Comparison of ENCODE assay signal across 8 mouse cellular contexts in genomic region chr2:39006149-39006730, GRCm38 (mm10). TPM values are rescaled to one million over a fixed set of nuclear protein-coding genes. Genes with fewer than 3 reads are reported as not detected.
DNase-seq lines count a peak whose midpoint lies in the region; ATAC-seq and TF ChIP-seq lines count a peak whose summit lies in the region.

No protein-coding gene starts in this region.

- H3K27me3 ChIP-seq in heart, embryonic 10.5 days (ENCODE audit: insufficient read depth, poor library complexity, severe bottlenecking): no peaks in the 10 kb centered on the region
- no peaks in the 10 kb centered on the region for H3K27me3 ChIP-seq in ES-Bruce4 (ENCODE audit: control insufficient read depth, insufficient read depth, low read length, poor library complexity, severe bottlenecking)
- H3K27me3 ChIP-seq in forebrain, embryonic 14.5 days (replicated peaks; ENCODE audit: control insufficient read depth, insufficient read depth, low read length): no peaks in the 10 kb centered on the region
- H3K27me3 ChIP-seq in liver, embryonic 15.5 days: no peaks in the 10 kb centered on the region

- peak overlapping the region; percentile 94 for H3K4me2 ChIP-seq in forebrain, embryonic 14.5 days (ENCODE audit: low read length)
- H3K4me2 ChIP-seq in liver, embryonic 15.5 days: peak overlapping the region; percentile 94

- no peak for TF ChIP-seq EP300 in ES-Bruce4 (IDR thresholded peaks at IDR 0.05; ENCODE audit: insufficient read depth, low read depth, low read length)

- no peak for ATAC-seq in forebrain, embryonic 14.5 days
- ATAC-seq in liver, embryonic 15.5 days (ENCODE audit: insufficient read depth): no peak
- no peak for ATAC-seq in megakaryocyte-erythroid progenitor cell, adult 5-6 weeks (replicated peaks; ENCODE audit: low FRiP score, low TSS enrichment, poor library complexity, severe bottlenecking)

- no peak for DNase-seq in heart, embryonic 10.5 days (ENCODE audit: low spot score)
- no peak for DNase-seq in heart, postnatal 25 days (ENCODE audit: low spot score)
- no peak for DNase-seq in forebrain, embryonic 14.5 days (ENCODE audit: low spot score)
- no peak for DNase-seq in B cell, adult 2 months
- DNase-seq in retina, embryonic 14.5 days (ENCODE audit: low spot score): no peak

- no peak for TF ChIP-seq POLR2A in ES-Bruce4 (IDR thresholded peaks at IDR 0.05; ENCODE audit: insufficient read depth, low read length)

- WGBS in heart, embryonic 10.5 days: 87% methylated on average over 14 of the region's 14 CpGs
- 92% methylated on average over 14 of the region's 14 CpGs for WGBS in forebrain, embryonic 14.5 days
- WGBS in liver, embryonic 15.5 days (ENCODE audit: insufficient replicate concordance): 76% methylated on average over 14 of the region's 14 CpGs

- H3K9me3 ChIP-seq in heart, embryonic 10.5 days: no peaks in the 10 kb centered on the region
- H3K9me3 ChIP-seq in ES-Bruce4 (replicated peaks; ENCODE audit: control insufficient read depth, insufficient read depth, low read length, poor library complexity, severe bottlenecking): no peaks in the 10 kb centered on the region
- H3K9me3 ChIP-seq in forebrain, embryonic 14.5 days (replicated peaks; ENCODE audit: control insufficient read depth, low read length): no peaks in the 10 kb centered on the region
- no peaks in the 10 kb centered on the region for H3K9me3 ChIP-seq in liver, embryonic 15.5 days (replicated peaks)

- peak overlapping the region; percentile 71 for H3K9ac ChIP-seq in ES-Bruce4 (ENCODE audit: low read depth, poor library complexity, severe bottlenecking)
- H3K9ac ChIP-seq in forebrain, embryonic 14.5 days (ENCODE audit: low read length): 0 out of 2 replicates have a peak overlapping the region, but pooled peaks have one; percentile 25
- H3K9ac ChIP-seq in liver, embryonic 15.5 days: no peak overlapping the region

- H3K4me1 ChIP-seq in heart, embryonic 10.5 days: peaks cover 47% of the 10 kb centered on the region
- no peaks in the 10 kb centered on the region for H3K4me1 ChIP-seq in ES-Bruce4 (ENCODE audit: control insufficient read depth, insufficient read depth, low read length)
- peaks cover 33% of the 10 kb centered on the region for H3K4me1 ChIP-seq in forebrain, embryonic 14.5 days (ENCODE audit: control insufficient read depth, insufficient read depth, low read length)
- peaks cover 79% of the 10 kb centered on the region for H3K4me1 ChIP-seq in liver, embryonic 15.5 days (replicated peaks)

- intact Hi-C loops in heart, postnatal 25 days (cut with DNase I): loop anchor here (10.0 kb wide), 1 partner anchor 361 kb away; the partner anchor contains the start of gene Psmb7

- peaks cover 28% of the 10 kb centered on the region for H3K36me3 ChIP-seq in heart, embryonic 10.5 days
- H3K36me3 ChIP-seq in ES-Bruce4 (ENCODE audit: control insufficient read depth, insufficient read depth, low read length, poor library complexity, severe bottlenecking): peaks cover 34% of the 10 kb centered on the region
- H3K36me3 ChIP-seq in forebrain, embryonic 14.5 days (ENCODE audit: control insufficient read depth, insufficient read depth, low read length): peaks cover 26% of the 10 kb centered on the region
- peaks cover 36% of the 10 kb centered on the region for H3K36me3 ChIP-seq in liver, embryonic 15.5 days (replicated peaks)

- no peak for TF ChIP-seq CTCF in ES-Bruce4 (IDR thresholded peaks at IDR 0.05; ENCODE audit: low read depth, low read length)

- no peak overlapping the region for H3K27ac ChIP-seq in heart, embryonic 10.5 days
- H3K27ac ChIP-seq in ES-Bruce4 (ENCODE audit: insufficient read depth, low read length): no peak overlapping the region
- no peak overlapping the region for H3K27ac ChIP-seq in forebrain, embryonic 14.5 days (ENCODE audit: low read depth, low read length)
- H3K27ac ChIP-seq in liver, embryonic 15.5 days (replicated peaks): peak overlapping the region; percentile 12

- peak overlapping the region; percentile 81 for H3K4me3 ChIP-seq in heart, embryonic 10.5 days
- peak overlapping the region; percentile 67 for H3K4me3 ChIP-seq in ES-Bruce4 (ENCODE audit: low read depth, low read length)
- H3K4me3 ChIP-seq in forebrain, embryonic 14.5 days (ENCODE audit: low read depth, low read length): peak overlapping the region; percentile 71; the same call in 1 of the 2 replicates
- peak overlapping the region; percentile 89 for H3K4me3 ChIP-seq in liver, embryonic 15.5 days (replicated peaks)

RNA-seq across cellular contexts. Expression of gene Rpl35, which starts 0.8 kb away (rescaled TPM):
- 724 and 889 TPM in 2 replicates for polyA plus RNA-seq in heart, embryonic 10.5 days (2016; fragmentation: Nextera tagmentation; extraction: Ambion mirVana)
- total RNA-seq in heart, postnatal 25 days (2021): 100 to 1,000 TPM; 298 to 299 TPM
- polyA plus RNA-seq in ES-Bruce4 (2011; ENCODE audit: insufficient read depth, insufficient read length, low read depth, missing spikeins): 289 and 317 TPM in 2 replicates
- 779 and 875 TPM in 2 replicates for polyA plus RNA-seq in forebrain, embryonic 14.5 days (2014; fragmentation: Nextera tagmentation; extraction: Ambion mirVana)
- polyA plus RNA-seq in liver, embryonic 15.5 days (2015; fragmentation: Nextera tagmentation; extraction: Ambion mirVana): 387 and 487 TPM in 2 replicates
- 1,595 and 1,825 TPM in 2 replicates for total RNA-seq in megakaryocyte-erythroid progenitor cell, adult 5-6 weeks (2014; fragmentation: Nextera tagmentation)
- 1,385 and 1,766 TPM in 2 replicates for total RNA-seq in megakaryocyte-erythroid progenitor cell, adult 5-6 weeks (2017)

RNA-seq across cellular contexts. Expression of gene Arpc5l, which starts 1.1 kb away (rescaled TPM):
- polyA plus RNA-seq in heart, embryonic 10.5 days (2016; fragmentation: Nextera tagmentation; extraction: Ambion mirVana): 93.9 and 118 TPM in 2 replicates
- 10 to 100 TPM; 81.8 to 87.5 TPM for total RNA-seq in heart, postnatal 25 days (2021)
- 49.7 and 55.2 TPM in 2 replicates for polyA plus RNA-seq in ES-Bruce4 (2011; ENCODE audit: insufficient read depth, insufficient read length, low read depth, missing spikeins)
- 142 and 144 TPM in 2 replicates for polyA plus RNA-seq in forebrain, embryonic 14.5 days (2014; fragmentation: Nextera tagmentation; extraction: Ambion mirVana)
- polyA plus RNA-seq in liver, embryonic 15.5 days (2015; fragmentation: Nextera tagmentation; extraction: Ambion mirVana): 48.9 and 52.9 TPM in 2 replicates
- 56.6 and 77.5 TPM in 2 replicates for total RNA-seq in megakaryocyte-erythroid progenitor cell, adult 5-6 weeks (2014; fragmentation: Nextera tagmentation)
- 39.5 and 52.9 TPM in 2 replicates for total RNA-seq in megakaryocyte-erythroid progenitor cell, adult 5-6 weeks (2017)

RNA-seq across cellular contexts. Expression of gene Wdr38, which starts 9.0 kb away (rescaled TPM):
- 0.89 and 1.4 TPM in 2 replicates for polyA plus RNA-seq in heart, embryonic 10.5 days (2016; fragmentation: Nextera tagmentation; extraction: Ambion mirVana)
- under 1 TPM; 0.08 TPM for total RNA-seq in heart, postnatal 25 days (2021)
- polyA plus RNA-seq in ES-Bruce4 (2011; ENCODE audit: insufficient read depth, insufficient read length, low read depth, missing spikeins): 0.67 and 1.1 TPM in 2 replicates
- polyA plus RNA-seq in forebrain, embryonic 14.5 days (2014; fragmentation: Nextera tagmentation; extraction: Ambion mirVana): 1.4 and 1.8 TPM in 2 replicates
- polyA plus RNA-seq in liver, embryonic 15.5 days (2015; fragmentation: Nextera tagmentation; extraction: Ambion mirVana): 0.76 and 0.81 TPM in 2 replicates
- 0.89 and 1.4 TPM in 2 replicates for total RNA-seq in megakaryocyte-erythroid progenitor cell, adult 5-6 weeks (2014; fragmentation: Nextera tagmentation)
- 0.27 TPM in 1 of 2 replicates, not detected in the other for total RNA-seq in megakaryocyte-erythroid progenitor cell, adult 5-6 weeks (2017)

RNA-seq across cellular contexts. Expression of gene Golga1, which starts 59.1 kb away (rescaled TPM):
- 18.1 and 18.5 TPM in 2 replicates for polyA plus RNA-seq in heart, embryonic 10.5 days (2016; fragmentation: Nextera tagmentation; extraction: Ambion mirVana)
- total RNA-seq in heart, postnatal 25 days (2021): 10 to 100 TPM; 14.7 to 15.0 TPM
- polyA plus RNA-seq in ES-Bruce4 (2011; ENCODE audit: insufficient read depth, insufficient read length, low read depth, missing spikeins): 16.9 and 21.3 TPM in 2 replicates
- 36.4 and 41.0 TPM in 2 replicates for polyA plus RNA-seq in forebrain, embryonic 14.5 days (2014; fragmentation: Nextera tagmentation; extraction: Ambion mirVana)
- polyA plus RNA-seq in liver, embryonic 15.5 days (2015; fragmentation: Nextera tagmentation; extraction: Ambion mirVana): 9.4 and 10.4 TPM in 2 replicates
- 21.3 and 32.2 TPM in 2 replicates for total RNA-seq in megakaryocyte-erythroid progenitor cell, adult 5-6 weeks (2014; fragmentation: Nextera tagmentation)
- total RNA-seq in megakaryocyte-erythroid progenitor cell, adult 5-6 weeks (2017): 17.5 and 21.8 TPM in 2 replicates
